Mouse (Mus musculus) forebrain, embryonic 14.5 days (tissue): ENCODE measurements around the gene Eml4. TPM values are rescaled to one million over a fixed set of nuclear protein-coding genes. Genes with fewer than 3 reads are reported as not detected.

Experiments
- ATAC-seq: fragments of 200-750 bp; cut with Nextera tagmentation; 2 replicates; pipeline ENCODE4 v1.8.0; 2017; ENCODE audit warnings: mild to moderate bottlenecking, moderate library complexity
- DNase-seq: peaks from one replicate; pipeline ENCODE4 v3.0.0-alpha.2; 2015; ENCODE audit warnings: low spot score
- H3K27ac ChIP-seq: fragments of 300-500 bp; sonication (generic); 2 replicates; pipeline ENCODE4 v1.5.1; 2014; ENCODE audit warnings: low read depth, mild to moderate bottlenecking, control low read depth, low read length, moderate library complexity
- H3K27me3 ChIP-seq: fragments of 300-500 bp; sonication (generic); replicated peaks from 2 replicates; pipeline ENCODE4 v1.6.1; 2014; ENCODE audit warnings: low read length, control low read depth, mixed read lengths; ENCODE audit not compliant: control insufficient read depth, insufficient read depth
- H3K36me3 ChIP-seq: fragments of 300-500 bp; sonication (generic); 2 replicates; pipeline ENCODE4 v1.6.1; 2014; ENCODE audit warnings: low read length, control low read depth; ENCODE audit not compliant: control insufficient read depth, insufficient read depth
- H3K4me1 ChIP-seq: fragments of 300-500 bp; sonication (generic); 2 replicates; pipeline ENCODE4 v1.6.1; 2014; ENCODE audit warnings: antibody characterized with exemption, low read length, control low read depth; ENCODE audit not compliant: control insufficient read depth, insufficient read depth
- H3K4me2 ChIP-seq: fragments of 300-500 bp; sonication (generic); 2 replicates; pipeline ENCODE4 v1.6.1; 2014; ENCODE audit warnings: mild to moderate bottlenecking, control low read depth, low read length
- H3K4me3 ChIP-seq: fragments of 300-500 bp; sonication (generic); 2 replicates; pipeline ENCODE4 v1.5.1; 2014; ENCODE audit warnings: low read depth, low read length, control low read depth
- H3K9ac ChIP-seq: fragments of 300-500 bp; sonication (generic); 2 replicates; pipeline ENCODE4 v1.6.1; 2014; ENCODE audit warnings: mild to moderate bottlenecking, low read length, control low read depth, moderate library complexity
- H3K9me3 ChIP-seq: fragments of 300-500 bp; sonication (generic); replicated peaks from 2 replicates; pipeline ENCODE4 v1.6.1; 2016; ENCODE audit warnings: low read length, control low read depth, mixed read lengths; ENCODE audit not compliant: control insufficient read depth
- WGBS: fragments of 180-500 bp; shearing (Covaris S2); extraction: QIAGEN DNeasy Blood & Tissue Kit; methylation state at CpG from one replicate; pipeline ENCODE4 v1.1.7; 2014; 5-methylcytosine and 5-hydroxymethylcytosine counted together
- polyA plus RNA-seq: library from polyadenylated mRNA; unstranded; fragments of >200 nt; fragmentation: Nextera tagmentation; extraction: Ambion mirVana; gene quantifications from 2 replicates; pipeline ENCODE4 v1.2.1, GENCODE M21; 2014

The Eml4 gene
- polyA plus RNA-seq, 1 experiment from 2014 or later: 23.5 TPM

DNA sequence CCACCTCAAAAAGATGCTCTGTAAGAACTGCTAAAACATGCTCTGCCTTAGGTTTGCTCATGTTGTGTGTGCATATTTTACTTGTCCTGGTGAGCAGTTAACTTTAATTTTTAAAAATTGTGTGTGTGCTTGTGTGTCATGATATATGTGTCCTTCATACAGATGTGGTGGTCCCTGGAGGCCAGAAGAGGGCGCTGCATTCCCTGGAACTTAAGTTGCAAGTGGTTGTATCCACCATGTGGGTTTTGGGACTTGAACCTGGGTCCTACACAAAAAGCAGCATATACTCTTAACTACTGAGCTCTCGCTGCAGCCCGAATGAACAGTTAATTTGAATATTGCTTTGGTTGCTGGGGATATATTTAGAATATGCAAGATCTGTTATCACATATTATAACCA, 36.4 kb downstream of the Eml4 start:
- 86% methylated on average over 3 of the region's 3 CpGs for WGBS
- Histone ChIP-seq H3K4me2 (no peak overlapping the region), H3K9me3 (no peaks in the 10 kb centered on the region), H3K27ac (no peak overlapping the region), H3K36me3 (no peaks in the 10 kb centered on the region), H3K9ac (no peak overlapping the region), H3K4me3 (no peak overlapping the region), H3K4me1 (no peaks in the 10 kb centered on the region), H3K27me3 (no peaks in the 10 kb centered on the region)
- no peak for DNase-seq
- no peak for ATAC-seq

- Histone ChIP-seq H3K27ac (no peak overlapping the region), H3K27me3 (no peaks in the 10 kb centered on the region), H3K4me1 (no peaks in the 10 kb centered on the region), H3K4me2 (no peak overlapping the region), H3K9ac (no peak overlapping the region), H3K36me3 (no peaks in the 10 kb centered on the region), H3K4me3 (no peak overlapping the region), H3K9me3 (no peaks in the 10 kb centered on the region)
- DNase-seq (no peak), ATAC-seq (no peak)
- 91% methylated on average over 3 of the region's 3 CpGs for WGBS
Measured at GRCm38 (mm10) chr17:83394013-83394412, 43.3 kb downstream of the Eml4 start.

DNA sequence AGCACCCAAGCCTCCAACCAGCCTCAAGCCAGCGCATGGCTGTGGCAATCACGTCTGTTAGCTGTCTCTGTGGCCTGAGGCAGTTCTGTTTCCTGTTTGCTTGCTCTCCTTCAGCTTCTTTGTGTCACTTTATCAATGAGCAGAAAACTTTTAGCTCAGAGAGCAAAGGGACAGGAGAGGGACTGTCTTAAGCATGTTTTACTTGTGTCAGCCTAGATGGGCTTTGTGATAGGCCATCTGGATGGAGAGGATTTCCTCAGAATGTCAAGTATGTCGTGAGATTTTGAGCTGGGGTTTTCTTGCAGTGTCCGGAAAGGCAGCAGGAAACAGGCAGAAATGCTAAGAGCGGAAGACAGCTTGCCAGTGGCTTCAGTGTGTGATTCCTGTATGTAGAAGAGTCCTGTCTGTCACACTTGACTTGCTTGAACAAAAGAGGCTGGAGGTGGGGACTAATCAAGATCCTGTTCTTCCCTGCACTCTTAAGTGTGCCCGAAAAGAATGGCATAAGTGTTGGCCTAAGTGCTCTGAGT, 46.9 kb downstream of the Eml4 start:
- H3K9ac ChIP-seq: no peak overlapping the region

DNA sequence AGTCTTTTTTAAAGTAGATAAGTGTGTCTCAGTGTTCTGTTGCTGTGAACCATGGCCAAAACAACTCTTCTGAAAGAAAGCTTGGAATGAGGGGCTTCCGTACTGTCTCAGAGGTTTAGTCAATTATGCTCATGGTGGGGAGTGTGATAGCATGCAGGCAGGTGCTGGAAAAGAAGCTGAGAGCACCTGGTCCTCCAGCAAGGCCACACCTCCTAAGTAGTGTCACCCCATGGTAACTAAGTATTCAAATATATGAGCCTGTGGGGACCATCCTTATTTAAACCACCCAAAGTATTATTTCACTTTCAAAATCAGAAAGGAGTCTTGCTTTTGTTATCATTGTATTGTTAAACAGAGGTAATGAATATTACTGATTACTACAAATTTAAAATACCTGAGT, 48.0 kb downstream of the Eml4 start:
- Histone ChIP-seq H3K27ac (no peak overlapping the region), H3K9me3 (no peaks in the 10 kb centered on the region), H3K36me3 (peaks cover 7% of the 10 kb centered on the region), H3K27me3 (no peaks in the 10 kb centered on the region), H3K4me3 (no peak overlapping the region), H3K4me2 (no peak overlapping the region), H3K4me1 (no peaks in the 10 kb centered on the region), H3K9ac (no peak overlapping the region)
- DNase-seq: no peak
- WGBS: 79% methylated on average over 1 of the region's 1 CpGs
- no peak for ATAC-seq

More for the DNA sequence above, 46.9 kb downstream of the Eml4 start:
- Histone ChIP-seq H3K4me2 (no peak overlapping the region), H3K27ac (no peak overlapping the region), H3K36me3 (no peaks in the 10 kb centered on the region), H3K4me1 (no peaks in the 10 kb centered on the region), H3K27me3 (no peaks in the 10 kb centered on the region), H3K9me3 (no peaks in the 10 kb centered on the region), H3K4me3 (no peak overlapping the region)
- no peak for ATAC-seq
- no peak for DNase-seq
- 63% methylated on average over 6 of the region's 6 CpGs for WGBS

DNA sequence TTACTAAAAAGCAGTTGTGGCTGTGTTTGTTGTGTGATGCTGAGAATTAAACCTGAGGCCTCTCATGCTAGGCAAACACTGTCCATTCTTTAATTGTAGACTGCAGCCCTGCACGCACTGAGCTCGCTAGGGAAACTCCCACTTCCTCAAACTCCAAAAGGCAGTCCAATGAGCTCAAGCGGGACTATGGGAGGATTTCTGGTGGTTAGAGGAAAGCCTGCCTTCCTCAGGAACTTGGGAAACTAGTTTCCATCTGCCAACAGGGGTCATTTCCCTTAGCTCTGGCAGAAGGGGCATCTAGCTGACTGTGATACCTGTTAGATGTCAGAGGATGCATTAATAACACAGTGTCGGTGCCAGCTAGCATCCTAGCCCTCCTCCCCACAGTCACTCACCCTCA, 79.9 kb downstream of the Eml4 start:
- no peak overlapping the region for H3K9ac ChIP-seq
- DNase-seq (no peak), ATAC-seq (no peak)
- no peaks in the 10 kb centered on the region for H3K27me3 ChIP-seq
- no peak overlapping the region for H3K4me3 ChIP-seq
- no peaks in the 10 kb centered on the region for H3K4me1 ChIP-seq
- H3K27ac ChIP-seq: no peak overlapping the region
- no peaks in the 10 kb centered on the region for H3K9me3 ChIP-seq
- peaks cover 9% of the 10 kb centered on the region; the same call in 1 of the 2 replicates for H3K36me3 ChIP-seq
- H3K4me2 ChIP-seq: no peak overlapping the region
- 78% methylated on average over 4 of the region's 4 CpGs for WGBS

DNA sequence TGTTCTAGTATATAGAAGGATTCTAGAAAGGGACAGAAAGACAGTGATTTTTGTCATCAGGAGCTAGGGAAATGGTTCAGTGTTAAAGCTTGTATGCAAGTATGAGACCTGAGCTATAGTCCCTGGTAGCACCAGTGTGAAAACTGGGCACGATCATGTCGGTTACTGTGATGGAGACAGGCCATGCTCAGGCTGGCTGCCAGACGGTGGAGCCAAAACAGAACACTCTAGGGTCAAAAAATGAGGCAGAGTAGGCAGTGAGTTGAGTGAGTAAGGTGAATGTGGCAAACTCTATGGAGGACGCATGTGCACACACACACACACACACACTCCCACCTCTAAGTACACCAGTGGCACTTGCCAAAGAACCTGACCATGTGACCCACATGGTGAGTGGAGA, 92.7 kb downstream of the Eml4 start:
- DNase-seq (no peak), ATAC-seq (no peak)
- Histone ChIP-seq H3K4me2 (no peak overlapping the region), H3K36me3 (peaks cover 13% of the 10 kb centered on the region), H3K27ac (no peak overlapping the region), H3K4me1 (no peaks in the 10 kb centered on the region), H3K4me3 (no peak overlapping the region), H3K27me3 (no peaks in the 10 kb centered on the region), H3K9me3 (no peaks in the 10 kb centered on the region), H3K9ac (no peak overlapping the region)
- 89% methylated on average over 4 of the region's 4 CpGs for WGBS

DNA sequence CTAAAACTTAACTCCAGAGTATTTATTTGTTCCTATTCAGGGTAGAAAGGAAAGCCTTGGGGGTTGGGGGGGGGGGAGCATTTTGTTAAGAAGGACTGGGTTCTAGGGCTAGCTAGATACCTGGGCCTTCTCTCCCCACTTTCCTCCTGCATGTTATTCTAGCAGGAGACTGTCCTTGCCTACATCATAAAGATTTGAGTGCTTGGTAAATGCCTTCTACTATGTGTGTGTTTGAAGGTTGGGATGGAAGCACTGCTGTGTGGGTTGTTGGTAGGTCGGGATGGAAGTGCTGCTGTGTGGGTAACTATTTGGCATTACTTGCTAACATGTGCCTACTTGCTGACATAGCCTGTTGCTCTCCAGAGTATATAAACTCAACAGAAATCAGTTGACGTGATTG, 98.9 kb downstream of the Eml4 start:
- no peak for DNase-seq
- Histone ChIP-seq H3K4me1 (no peaks in the 10 kb centered on the region), H3K4me3 (no peak overlapping the region), H3K9me3 (no peaks in the 10 kb centered on the region), H3K27me3 (no peaks in the 10 kb centered on the region), H3K27ac (no peak overlapping the region), H3K9ac (no peak overlapping the region), H3K4me2 (no peak overlapping the region), H3K36me3 (peaks cover 33% of the 10 kb centered on the region)
- 88% methylated on average over 2 of the region's 2 CpGs for WGBS
- no peak for ATAC-seq

- no peak overlapping the region for H3K9ac ChIP-seq
- H3K4me1 ChIP-seq: no peaks in the 10 kb centered on the region
- H3K9me3 ChIP-seq: no peaks in the 10 kb centered on the region
- H3K4me3 ChIP-seq: no peak overlapping the region
- H3K4me2 ChIP-seq: no peak overlapping the region
- WGBS: 94% methylated on average over 8 of the region's 8 CpGs
- no peaks in the 10 kb centered on the region for H3K27me3 ChIP-seq
- H3K27ac ChIP-seq: no peak overlapping the region
- DNase-seq: no peak
- ATAC-seq: no peak
- H3K36me3 ChIP-seq: peaks cover 47% of the 10 kb centered on the region
Measured at GRCm38 (mm10) chr17:83451367-83451766, 100.6 kb downstream of the Eml4 start.

DNA sequence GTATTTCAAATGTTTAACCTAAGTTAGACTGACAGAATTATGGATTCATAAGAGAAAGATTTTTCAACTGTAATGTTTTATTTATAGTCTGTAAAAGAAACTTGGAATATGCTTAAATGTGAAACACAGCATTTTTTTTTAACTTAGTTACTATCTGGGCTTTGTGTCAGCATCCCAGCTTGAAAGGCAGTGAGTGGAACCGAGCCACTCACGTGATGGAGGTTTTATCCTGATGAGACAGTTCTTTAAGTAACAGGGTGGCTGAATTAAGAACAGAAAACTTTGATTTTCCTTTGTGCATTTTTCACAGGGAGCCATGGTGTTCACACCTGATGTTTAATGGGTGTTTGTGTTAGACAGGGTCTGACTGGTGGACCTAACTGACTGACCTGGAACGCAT, 101.1 kb downstream of the Eml4 start:
- no peaks in the 10 kb centered on the region for H3K9me3 ChIP-seq
- ATAC-seq: no peak
- no peak overlapping the region for H3K9ac ChIP-seq
- H3K27me3 ChIP-seq: no peaks in the 10 kb centered on the region
- no peak overlapping the region for H3K27ac ChIP-seq
- no peak overlapping the region for H3K4me3 ChIP-seq
- 93% methylated on average over 3 of the region's 3 CpGs for WGBS
- no peak overlapping the region for H3K4me2 ChIP-seq
- DNase-seq: no peak
- H3K36me3 ChIP-seq: peaks cover 50% of the 10 kb centered on the region
- H3K4me1 ChIP-seq: no peaks in the 10 kb centered on the region
